Mouse (Mus musculus): ENCODE data around the gene Specc1. TPM values are rescaled to one million over a fixed set of nuclear protein-coding genes. Genes with fewer than 3 reads are reported as not detected.

Gene Specc1
- total and polyA plus RNA-seq, 3 experiments = 7.3 to 18.6 (median 15.5) TPM

GRCm38 (mm10) chr11:62015071-62015654 lies 58.6 kb downstream of the Specc1 start:
- no peaks in the 10 kb centered on the region for H3K27me3 ChIP-seq (replicated peaks)
- no peak overlapping the region for H3K4me3 ChIP-seq (replicated peaks in 1 of 3; ENCODE audit: low read depth in 2 of 3, low read length in 2 of 3, poor library complexity in 1 of 3)
- no peak for DNase-seq (ENCODE audit: extremely low read depth)
- dilution Hi-C loops (cut with MboI; ENCODE audit: extremely low pct_ligation_motif_present, extremely low pct_unique_long_range_greater_than_20kb, low sequenced_read_pairs) = no loop called here
- no peak overlapping the region for H3K9ac ChIP-seq (ENCODE audit: insufficient read depth, low read depth)
- peaks cover 29 to 72% of the 10 kb centered on the region in 2 experiments for H3K4me1 ChIP-seq (ENCODE audit: control insufficient read depth in 1 of 2, insufficient read depth in 2 of 2)
- H3K9me3 ChIP-seq (replicated peaks; ENCODE audit: low read length) = no peaks in the 10 kb centered on the region
- in situ Hi-C loops (cut with MboI; ENCODE audit: low pct_ligation_motif_present, low pct_unique_long_range_greater_than_20kb, low sequenced_read_pairs) = no loop called here
- H3K4me2 ChIP-seq (ENCODE audit: insufficient read depth, low read depth, poor library complexity, severe bottlenecking) = no peak overlapping the region
- H3K36me3 ChIP-seq (replicated peaks in 1 of 2; ENCODE audit: control insufficient read depth in 1 of 2, insufficient read depth in 1 of 2, low read length in 1 of 2) = peaks cover 0 to 2% of the 10 kb centered on the region in 2 experiments
- TF ChIP-seq POLR2AphosphoS2 (IDR thresholded peaks at IDR 0.05; ENCODE audit: low read depth, low read length) (no peak), KAT2A (IDR thresholded peaks at IDR 0.05; ENCODE audit: insufficient replicate concordance, low read length) (no peak), HCFC1 (IDR thresholded peaks at IDR 0.05; ENCODE audit: low read depth, low read length) (no peak), CHD1 (IDR thresholded peaks at IDR 0.05; ENCODE audit: low read depth, low read length) (no peak), ETS1 (conservative IDR thresholded peaks at IDR 0.05; ENCODE audit: low read depth, low read length) (no peak), TCF12 (IDR thresholded peaks at IDR 0.05; ENCODE audit: low read depth, low read length) (no peak), CTCF (conservative IDR thresholded peaks at IDR 0.05 in 1 of 2, IDR thresholded peaks at IDR 0.05 in 1 of 2; ENCODE audit: low read depth in 2 of 2, low read length in 2 of 2) (no peak), NRF1 (IDR thresholded peaks at IDR 0.05; ENCODE audit: low read depth, low read length) (no peak), MEF2A (IDR thresholded peaks at IDR 0.05; ENCODE audit: borderline replicate concordance, low read depth, low read length) (no peak), RAD21 (IDR thresholded peaks at IDR 0.05; ENCODE audit: low read depth, low read length) (no peak), ZKSCAN1 (IDR thresholded peaks at IDR 0.05; ENCODE audit: borderline replicate concordance, low read depth, low read length) (no peak), UBTF (IDR thresholded peaks at IDR 0.05; ENCODE audit: low read depth, low read length) (no peak), JUND (conservative IDR thresholded peaks at IDR 0.05; ENCODE audit: low read depth, low read length) (no peak), USF1 (IDR thresholded peaks at IDR 0.05; ENCODE audit: low read depth, low read length) (no peak), JUN (IDR thresholded peaks at IDR 0.05; ENCODE audit: insufficient read depth, low read depth, low read length) (no peak), MYC (IDR thresholded peaks at IDR 0.05; ENCODE audit: low read depth, low read length) (no peak), BHLHE40 (IDR thresholded peaks at IDR 0.05; ENCODE audit: low read depth, low read length) (no peak), PAX5 (IDR thresholded peaks at IDR 0.05; ENCODE audit: low read length) (no peak)
- no peaks in the 10 kb centered on the region for H3K79me2 ChIP-seq (replicated peaks; ENCODE audit: control insufficient read depth, extremely low read depth, insufficient read depth, poor library complexity, severe bottlenecking)
- H3K27ac ChIP-seq (ENCODE audit: insufficient read depth, low read depth) = no peak overlapping the region

GRCm38 (mm10) chr11:62016985-62017384 lies 60.4 kb downstream of the Specc1 start:
- DNase-seq (ENCODE audit: extremely low read depth) = no peak
- dilution Hi-C loops (cut with MboI; ENCODE audit: extremely low pct_ligation_motif_present, extremely low pct_unique_long_range_greater_than_20kb, low sequenced_read_pairs) = no loop called here
- no peaks in the 10 kb centered on the region for H3K79me2 ChIP-seq (replicated peaks; ENCODE audit: control insufficient read depth, extremely low read depth, insufficient read depth, poor library complexity, severe bottlenecking)
- peaks cover 0 to 2% of the 10 kb centered on the region in 2 experiments for H3K36me3 ChIP-seq (replicated peaks in 1 of 2; ENCODE audit: control insufficient read depth in 1 of 2, insufficient read depth in 1 of 2, low read length in 1 of 2)
- peaks cover 20 to 54% of the 10 kb centered on the region in 2 experiments for H3K4me1 ChIP-seq (ENCODE audit: control insufficient read depth in 1 of 2, insufficient read depth in 2 of 2)
- no peak overlapping the region for H3K4me3 ChIP-seq (replicated peaks in 1 of 3; ENCODE audit: low read depth in 2 of 3, low read length in 2 of 3, poor library complexity in 1 of 3)
- no peak overlapping the region for H3K9ac ChIP-seq (ENCODE audit: insufficient read depth, low read depth)
- H3K27me3 ChIP-seq (replicated peaks) = no peaks in the 10 kb centered on the region
- TF ChIP-seq EP300 (IDR thresholded peaks at IDR 0.05; ENCODE audit: low read length) = no peak
- TF ChIP-seq MAZ (IDR thresholded peaks at IDR 0.05; ENCODE audit: low read depth, low read length) = no peak
- no peak for TF ChIP-seq MXI1 (IDR thresholded peaks at IDR 0.05; ENCODE audit: low read depth, low read length)
- no peak for TF ChIP-seq ZC3H11A (IDR thresholded peaks at IDR 0.05; ENCODE audit: low read depth, low read length)
- TF ChIP-seq JUN (IDR thresholded peaks at IDR 0.05; ENCODE audit: insufficient read depth, low read depth, low read length) = no peak
- no peak for TF ChIP-seq MYC (IDR thresholded peaks at IDR 0.05; ENCODE audit: low read depth, low read length)
- 0 out of 2 replicates have a peak, but pooled peaks have one; percentile 41 for TF ChIP-seq ELF1 (IDR thresholded peaks at IDR 0.05; ENCODE audit: low read depth, low read length)
- in situ Hi-C loops (cut with MboI; ENCODE audit: low pct_ligation_motif_present, low pct_unique_long_range_greater_than_20kb, low sequenced_read_pairs) = no loop called here
- no peak overlapping the region for H3K27ac ChIP-seq (ENCODE audit: insufficient read depth, low read depth)
- H3K4me2 ChIP-seq (ENCODE audit: insufficient read depth, low read depth, poor library complexity, severe bottlenecking) = no peak overlapping the region
- H3K9me3 ChIP-seq (replicated peaks; ENCODE audit: low read length) = no peaks in the 10 kb centered on the region

All from CH12.LX (cell line).